Mouse (Mus musculus) ES-Bruce4 (cell line): Measurements from ENCODE around the gene Tmem98.

Experiments
- CTCF ChIP-seq: IDR thresholded peaks from one replicate; pipeline ENCODE4 v1.8.1; 2011; ENCODE audit warnings: low read depth, low read length
- EP300 ChIP-seq: IDR thresholded peaks from 2 replicates; pipeline ENCODE4 v1.6.1; 2011; ENCODE audit warnings: low read depth, low read length; ENCODE audit not compliant: insufficient read depth
- POLR2A ChIP-seq: IDR thresholded peaks from one replicate; pipeline ENCODE4 v1.8.1; 2011; ENCODE audit warnings: low read length; ENCODE audit not compliant: insufficient read depth

GRCm38 (mm10) chr11:80821296-80821695 lies 11.3 kb downstream of the Tmem98 start:
- TF ChIP-seq POLR2A (no peak), CTCF (peak; percentile 29), EP300 (no peak)
